ENCODE assay signal across 9 mouse cellular contexts in the genomic region with DNA sequence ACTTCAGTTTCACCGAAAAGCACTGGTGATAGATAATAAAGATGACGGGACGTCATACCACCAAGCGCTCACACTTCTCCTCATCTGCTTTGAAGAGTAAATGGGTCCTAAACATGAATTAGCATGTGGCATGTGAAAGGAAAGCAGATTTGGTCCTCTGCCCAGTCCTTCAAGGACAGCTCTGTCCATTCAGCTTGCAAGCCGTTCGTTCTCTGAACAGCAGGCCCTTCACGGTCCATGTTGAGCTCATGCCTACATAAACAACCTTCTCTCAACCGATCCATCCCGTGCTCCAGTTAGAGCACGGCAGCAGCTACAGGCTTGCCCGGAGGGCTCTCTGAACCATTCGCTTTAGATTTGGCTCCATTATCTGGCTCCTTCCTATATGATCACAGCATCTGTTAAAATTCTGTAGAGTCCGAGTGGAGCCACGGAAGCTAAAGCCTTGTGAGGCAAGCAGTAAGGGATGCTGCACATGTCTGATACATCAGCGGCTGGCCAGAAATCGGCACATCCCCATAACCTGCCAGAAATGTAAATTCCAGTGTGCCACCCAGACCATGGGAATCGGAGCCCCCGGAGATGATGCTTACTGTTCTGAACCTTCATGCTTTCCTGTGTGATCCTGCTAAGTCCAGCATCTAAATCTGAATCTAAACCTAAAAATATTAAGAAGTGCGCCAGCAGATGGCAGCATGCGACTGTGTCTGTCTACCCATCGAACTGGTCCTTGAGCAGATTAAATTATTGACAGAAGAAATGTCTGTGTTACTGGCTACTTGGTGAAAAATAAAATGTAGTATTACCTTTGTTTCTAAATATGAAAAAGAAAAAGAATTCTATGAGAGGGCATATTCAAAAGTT.
DNase-seq lines count a peak whose midpoint lies in the region; ATAC-seq lines count a peak whose summit lies in the region.
"Had no signal": no experiment of that assay in that cellular context is flagged by ENCODE, and none has a peak within 500 bp of the region (broad histone marks: within the 10 kb centered on the region; RNA-seq: fewer than 3 reads in every experiment).

No protein-coding gene starts in this region.

- H3K9ac ChIP-seq in forebrain, embryonic 13.5 days, result no peak overlapping the region
- H3K9ac ChIP-seq in neural tube, embryonic 12.5 days, result no peak overlapping the region

- no peak overlapping the region for H3K27ac ChIP-seq in forebrain, embryonic 13.5 days
- H3K27ac ChIP-seq in neural tube, embryonic 12.5 days, result no peak overlapping the region

- H3K4me3 ChIP-seq in forebrain, embryonic 13.5 days, result no peak overlapping the region
- no peak overlapping the region for H3K4me3 ChIP-seq in neural tube, embryonic 12.5 days
- H3K4me3 ChIP-seq: erythroblast, embryonic 14.5 days had no signal

- ATAC-seq in forebrain, embryonic 13.5 days, result peak; percentile 65; the same call in 1 of the 2 replicates
- peak; percentile 66 for ATAC-seq in neural tube, embryonic 12.5 days (ENCODE audit: low FRiP score, low read depth)

- intact Hi-C loops in left cerebral cortex, postnatal 4 days (cut with DNase I), result loop anchor here (5.0 kb wide), 1 partner anchor 691 kb away; no protein-coding TSS in a partner anchor

- H3K4me2 ChIP-seq in forebrain, embryonic 13.5 days, result no peak overlapping the region
- no peak overlapping the region for H3K4me2 ChIP-seq in neural tube, embryonic 12.5 days (replicated peaks)

- no peaks in the 10 kb centered on the region for H3K36me3 ChIP-seq in forebrain, embryonic 13.5 days (ENCODE audit: poor library complexity, severe bottlenecking)
- H3K36me3 ChIP-seq in neural tube, embryonic 12.5 days, result no peaks in the 10 kb centered on the region

- H3K4me1 ChIP-seq in forebrain, embryonic 13.5 days, result no peaks in the 10 kb centered on the region
- no peaks in the 10 kb centered on the region for H3K4me1 ChIP-seq in neural tube, embryonic 12.5 days

- DNase-seq in ovary, postnatal 36 days (ENCODE audit: low spot score), result peak; percentile 38
- no peak for DNase-seq in ovary, adult 18-20 months (ENCODE audit: low spot score)
- peak; percentile 22 for DNase-seq in c-Kit-positive CD71-negative TER-119-negative erythroid progenitor cells, embryonic 14.5 days (ENCODE audit: low read depth)
- DNase-seq in kidney, adult 18-20 months, result peak; percentile 61
- peak; percentile 74 for DNase-seq in left cerebral cortex, postnatal 4 days
- DNase-seq in spleen, adult 12 weeks (ENCODE audit: low spot score), result no peak

- H3K9me3 ChIP-seq in forebrain, embryonic 13.5 days (replicated peaks), result no peaks in the 10 kb centered on the region
- H3K9me3 ChIP-seq in neural tube, embryonic 12.5 days, result no peaks in the 10 kb centered on the region

- no peaks in the 10 kb centered on the region for H3K27me3 ChIP-seq in forebrain, embryonic 13.5 days
- no peaks in the 10 kb centered on the region for H3K27me3 ChIP-seq in neural tube, embryonic 12.5 days (replicated peaks)

- 73% methylated on average over 21 of the region's 21 CpGs for WGBS in forebrain, embryonic 13.5 days
- 74% methylated on average over 21 of the region's 21 CpGs for WGBS in neural tube, embryonic 12.5 days

Comparison
In these comparisons a context has a peak if more than half of its experiments do, and no peak if none do; other contexts are left out.
1. DNase-seq: peak in ovary, postnatal 36 days (single experiment), c-Kit-positive CD71-negative TER-119-negative erythroid progenitor cells, embryonic 14.5 days (single experiment), kidney, adult 18-20 months (single experiment) and left cerebral cortex, postnatal 4 days (single experiment); none in ovary, adult 18-20 months (single experiment) and spleen, adult 12 weeks (single experiment).